Mouse (Mus musculus) small intestine, adult 2 months (tissue): ENCODE measurements at regions not wholly inside any gene's neighbourhood (a gene's known extent, or its start where the extent isn't known, plus 50 kb on each side); places are given as distances from the start of the nearest gene placed in this dataset.

Experiments
- H3K27ac ChIP-seq: fragments of 200-500 bp; 2 replicates; pipeline ENCODE4 v1.5.1; 2012; ENCODE audit warnings: low read depth, low read length, control low read depth, inconsistent platforms; ENCODE audit not compliant: insufficient read depth
- H3K27me3 ChIP-seq: fragments of 200-500 bp; 2 replicates; pipeline ENCODE4 v1.6.1; 2012; ENCODE audit warnings: mild to moderate bottlenecking, moderate library complexity, low read length, inconsistent platforms; ENCODE audit not compliant: control insufficient read depth, insufficient read depth
- H3K36me3 ChIP-seq: fragments of 200-500 bp; 2 replicates; pipeline ENCODE4 v1.6.1; 2012; ENCODE audit warnings: mild to moderate bottlenecking, low read length, control low read depth, inconsistent platforms; ENCODE audit not compliant: control insufficient read depth, insufficient read depth
- H3K4me1 ChIP-seq: fragments of 200-500 bp; 2 replicates; pipeline ENCODE4 v1.6.1; 2012; ENCODE audit warnings: low read length, inconsistent platforms, mixed read lengths; ENCODE audit not compliant: control insufficient read depth, insufficient read depth, insufficient read length
- H3K4me3 ChIP-seq: fragments of 200-500 bp; 2 replicates; pipeline ENCODE4 v1.5.1; 2012; ENCODE audit warnings: low read depth, mild to moderate bottlenecking, control low read depth, inconsistent platforms, low read length, moderate library complexity
- CTCF ChIP-seq: fragments of 200-500 bp; IDR thresholded peaks from 2 replicates; pipeline ENCODE4 v1.5.1; 2012; ENCODE audit warnings: low read depth, mild to moderate bottlenecking, control low read depth, inconsistent platforms, low read length, moderate library complexity, mixed read lengths; ENCODE audit not compliant: insufficient replicate concordance, insufficient read length; ENCODE audit errors: extremely low read depth
- POLR2A ChIP-seq: fragments of 200-500 bp; IDR thresholded peaks from 2 replicates; pipeline ENCODE4 v1.6.1; 2012; ENCODE audit warnings: low read depth, mild to moderate bottlenecking, control low read depth, inconsistent platforms, low read length, moderate library complexity
- WGBS: fragments of 180-500 bp; shearing (Covaris S2); methylation state at CpG from one replicate; pipeline ENCODE4 v1.1.7; 2018; 5-methylcytosine and 5-hydroxymethylcytosine counted together

- no peak overlapping the region for H3K27ac ChIP-seq
- no peak for TF ChIP-seq CTCF
- TF ChIP-seq POLR2A = no peak
- H3K4me3 ChIP-seq = no peak overlapping the region
- peaks cover 4% of the 10 kb centered on the region; the same call in 1 of the 2 replicates for H3K4me1 ChIP-seq
- 71% methylated on average over 6 of the region's 6 CpGs for WGBS
- H3K36me3 ChIP-seq = no peaks in the 10 kb centered on the region
- H3K27me3 ChIP-seq = no peaks in the 10 kb centered on the region
Measured at GRCm38 (mm10) chr1:186262040-186262439, 144.9 kb upstream of the Lyplal1 start.

GRCm38 (mm10) chr1:186261326-186261833 lies 144.3 kb upstream of the Lyplal1 start:
- WGBS = 24% methylated on average over 4 of the region's 4 CpGs
- Histone ChIP-seq H3K4me3 (no peak overlapping the region), H3K27ac (no peak overlapping the region), H3K4me1 (peaks cover 4% of the 10 kb centered on the region; the same call in 1 of the 2 replicates), H3K27me3 (no peaks in the 10 kb centered on the region), H3K36me3 (no peaks in the 10 kb centered on the region)
- TF ChIP-seq CTCF (no peak), POLR2A (no peak)

- Histone ChIP-seq H3K27me3 (no peaks in the 10 kb centered on the region; the same call in 1 of the 2 replicates), H3K36me3 (no peaks in the 10 kb centered on the region), H3K4me3 (no peak overlapping the region), H3K4me1 (no peaks in the 10 kb centered on the region; the same call in 1 of the 2 replicates), H3K27ac (no peak overlapping the region)
- TF ChIP-seq CTCF = no peak
- no peak for TF ChIP-seq POLR2A
- WGBS = 72% methylated on average over 1 of the region's 1 CpGs
Measured at GRCm38 (mm10) chr1:186257611-186258010, 140.5 kb upstream of the Lyplal1 start.

- Histone ChIP-seq H3K4me3 (no peak overlapping the region), H3K36me3 (no peaks in the 10 kb centered on the region), H3K27ac (no peak overlapping the region), H3K27me3 (no peaks in the 10 kb centered on the region; the same call in 1 of the 2 replicates), H3K4me1 (no peaks in the 10 kb centered on the region)
- no peak for TF ChIP-seq CTCF
- no peak for TF ChIP-seq POLR2A
- 77% methylated on average over 8 of the region's 8 CpGs for WGBS
Measured at GRCm38 (mm10) chr1:186255476-186256080, 138.5 kb upstream of the Lyplal1 start.

- no peak overlapping the region for H3K27ac ChIP-seq
- H3K27me3 ChIP-seq = no peaks in the 10 kb centered on the region; the same call in 1 of the 2 replicates
- no peaks in the 10 kb centered on the region for H3K4me1 ChIP-seq
- WGBS = 21% methylated on average over 3 of the region's 3 CpGs
- H3K4me3 ChIP-seq = no peak overlapping the region
- TF ChIP-seq POLR2A (no peak), CTCF (no peak)
- H3K36me3 ChIP-seq = no peaks in the 10 kb centered on the region
Measured at GRCm38 (mm10) chr1:186254500-186254899, 137.4 kb upstream of the Lyplal1 start.

GRCm38 (mm10) chr1:186252551-186252950 lies 135.4 kb upstream of the Lyplal1 start:
- H3K27me3 ChIP-seq = no peaks in the 10 kb centered on the region; the same call in 1 of the 2 replicates
- no peaks in the 10 kb centered on the region for H3K36me3 ChIP-seq
- no peaks in the 10 kb centered on the region for H3K4me1 ChIP-seq
- no peak for TF ChIP-seq POLR2A
- TF ChIP-seq CTCF = no peak
- 63% methylated on average over 4 of the region's 4 CpGs for WGBS
- no peak overlapping the region for H3K4me3 ChIP-seq
- H3K27ac ChIP-seq = no peak overlapping the region

- H3K4me1 ChIP-seq = no peaks in the 10 kb centered on the region
- TF ChIP-seq CTCF (no peak), POLR2A (no peak)
- no peaks in the 10 kb centered on the region for H3K36me3 ChIP-seq
- no peaks in the 10 kb centered on the region; the same call in 1 of the 2 replicates for H3K27me3 ChIP-seq
- H3K4me3 ChIP-seq = no peak overlapping the region
- no peak overlapping the region for H3K27ac ChIP-seq
- 51% methylated on average over 4 of the region's 4 CpGs for WGBS
Measured at GRCm38 (mm10) chr1:186250316-186250715, 133.2 kb upstream of the Lyplal1 start.
